Mouse (Mus musculus): ENCODE measurements around the gene Clybl. TPM values are rescaled to one million over a fixed set of nuclear protein-coding genes. Genes with fewer than 3 reads are reported as not detected.

The Clybl gene
- polyA plus RNA-seq, 1 experiment from 2014 or later, result 31.8 TPM

DNA sequence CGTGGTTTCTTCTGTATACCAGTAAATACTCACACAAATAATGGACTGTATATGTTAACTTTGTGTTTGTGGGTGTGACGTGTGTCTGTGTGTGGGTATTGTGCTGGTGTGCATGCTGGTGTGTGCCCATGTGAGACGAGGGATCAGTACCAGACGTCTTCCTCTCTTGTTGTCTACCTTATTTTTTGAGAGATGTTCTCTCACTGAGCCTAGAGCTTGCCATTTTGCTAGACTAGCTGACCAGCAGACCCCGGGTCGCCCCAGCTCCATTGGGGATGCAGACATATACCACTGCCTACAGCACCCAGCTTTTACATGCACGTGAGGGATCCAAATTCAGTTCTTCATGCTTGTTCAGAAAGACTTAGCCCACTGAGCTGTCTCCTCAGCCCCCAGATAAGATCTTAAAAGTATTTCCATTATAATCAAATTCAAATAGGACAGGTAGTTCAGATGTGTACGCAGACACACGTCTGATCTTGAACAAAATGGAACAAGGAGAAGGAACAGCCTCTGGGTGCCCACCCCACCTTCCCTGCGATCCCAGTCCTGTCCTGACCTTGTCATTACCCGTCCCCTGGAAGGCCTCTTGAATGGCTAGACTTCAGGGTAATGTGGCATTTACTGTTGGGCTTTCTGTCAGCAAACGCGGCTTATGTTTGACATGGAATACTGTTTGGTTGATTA lies 208.3 kb downstream of the Clybl start:
- no peak overlapping the region for H3K4me3 ChIP-seq (ENCODE audit: low read depth, low read length)
- ATAC-seq (replicated peaks; ENCODE audit: low FRiP score, low TSS enrichment, low read depth) (no peak), DNase-seq (ENCODE audit: low spot score) (no peak)
- H3K4me2 ChIP-seq (ENCODE audit: low read length), result no peak overlapping the region
- no peaks in the 10 kb centered on the region for H3K4me1 ChIP-seq (replicated peaks; ENCODE audit: control insufficient read depth, insufficient read depth, low read length)
- H3K9ac ChIP-seq (ENCODE audit: low read length), result no peak overlapping the region
- no peaks in the 10 kb centered on the region for H3K27me3 ChIP-seq (replicated peaks; ENCODE audit: control insufficient read depth, insufficient read depth, low read length)
- WGBS, result 83% methylated on average over 13 of the region's 13 CpGs
- H3K27ac ChIP-seq (ENCODE audit: low read depth), result no peak overlapping the region
- H3K9me3 ChIP-seq (ENCODE audit: control insufficient read depth, low read length), result no peaks in the 10 kb centered on the region
- no peaks in the 10 kb centered on the region for H3K36me3 ChIP-seq (ENCODE audit: control insufficient read depth, insufficient read depth, low read length)

DNA sequence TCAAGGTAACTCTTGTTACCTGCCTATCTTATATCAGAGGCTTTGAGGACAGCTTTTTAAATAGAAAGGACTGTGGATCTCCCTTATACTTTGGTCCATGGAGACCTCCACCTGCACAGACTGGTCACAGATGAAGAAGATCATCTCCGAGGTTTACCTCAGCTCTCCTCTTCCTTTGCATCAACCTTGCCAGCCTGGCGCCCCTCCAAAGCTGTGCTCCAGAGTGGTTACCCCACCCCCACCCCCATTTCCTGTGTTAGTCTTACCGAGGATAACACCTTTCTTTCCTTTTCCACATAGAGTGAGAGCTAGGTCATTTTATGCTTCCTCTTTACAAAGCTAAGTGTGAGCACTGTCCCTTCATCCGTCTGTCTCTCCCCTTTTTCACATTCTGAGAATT lies 209.4 kb downstream of the Clybl start:
- Histone ChIP-seq H3K4me2 (ENCODE audit: low read length) (no peak overlapping the region), H3K9ac (ENCODE audit: low read length) (no peak overlapping the region), H3K4me1 (replicated peaks; ENCODE audit: control insufficient read depth, insufficient read depth, low read length) (no peaks in the 10 kb centered on the region), H3K9me3 (ENCODE audit: control insufficient read depth, low read length) (no peaks in the 10 kb centered on the region), H3K4me3 (ENCODE audit: low read depth, low read length) (no peak overlapping the region), H3K27ac (ENCODE audit: low read depth) (no peak overlapping the region), H3K27me3 (replicated peaks; ENCODE audit: control insufficient read depth, insufficient read depth, low read length) (no peaks in the 10 kb centered on the region), H3K36me3 (ENCODE audit: control insufficient read depth, insufficient read depth, low read length) (no peaks in the 10 kb centered on the region)
- ATAC-seq (replicated peaks; ENCODE audit: low FRiP score, low TSS enrichment, low read depth), result no peak
- 42% methylated on average over 4 of the region's 4 CpGs for WGBS
- DNase-seq (ENCODE audit: low spot score), result no peak

DNA sequence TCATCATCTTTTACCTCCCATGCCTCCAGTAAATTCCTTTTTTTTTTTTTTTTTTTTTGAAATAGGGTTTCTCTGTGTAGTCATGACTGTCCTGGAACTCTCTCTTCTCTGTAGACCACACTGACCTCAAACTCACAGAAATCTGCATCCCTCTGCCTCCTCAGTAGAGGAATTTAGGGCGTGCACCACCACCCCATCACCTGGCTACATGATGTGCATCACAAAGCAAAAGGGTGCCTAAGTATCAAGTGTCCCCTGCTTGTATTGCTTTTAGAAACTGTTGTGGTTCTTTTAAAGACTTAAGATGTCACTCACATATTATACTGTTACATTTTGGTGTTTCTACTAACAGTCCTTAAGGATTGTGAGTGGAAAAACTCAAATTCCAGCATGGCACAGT lies 211.6 kb downstream of the Clybl start:
- no peaks in the 10 kb centered on the region for H3K9me3 ChIP-seq (ENCODE audit: control insufficient read depth, low read length)
- H3K4me3 ChIP-seq (ENCODE audit: low read depth, low read length), result no peak overlapping the region
- 64% methylated on average over 1 of the region's 1 CpGs for WGBS
- no peaks in the 10 kb centered on the region for H3K4me1 ChIP-seq (replicated peaks; ENCODE audit: control insufficient read depth, insufficient read depth, low read length)
- H3K36me3 ChIP-seq (ENCODE audit: control insufficient read depth, insufficient read depth, low read length), result no peaks in the 10 kb centered on the region
- no peak overlapping the region for H3K4me2 ChIP-seq (ENCODE audit: low read length)
- H3K9ac ChIP-seq (ENCODE audit: low read length), result no peak overlapping the region
- no peaks in the 10 kb centered on the region for H3K27me3 ChIP-seq (replicated peaks; ENCODE audit: control insufficient read depth, insufficient read depth, low read length)
- DNase-seq (ENCODE audit: low spot score) (no peak), ATAC-seq (replicated peaks; ENCODE audit: low FRiP score, low TSS enrichment, low read depth) (no peak)
- H3K27ac ChIP-seq (ENCODE audit: low read depth), result no peak overlapping the region

DNA sequence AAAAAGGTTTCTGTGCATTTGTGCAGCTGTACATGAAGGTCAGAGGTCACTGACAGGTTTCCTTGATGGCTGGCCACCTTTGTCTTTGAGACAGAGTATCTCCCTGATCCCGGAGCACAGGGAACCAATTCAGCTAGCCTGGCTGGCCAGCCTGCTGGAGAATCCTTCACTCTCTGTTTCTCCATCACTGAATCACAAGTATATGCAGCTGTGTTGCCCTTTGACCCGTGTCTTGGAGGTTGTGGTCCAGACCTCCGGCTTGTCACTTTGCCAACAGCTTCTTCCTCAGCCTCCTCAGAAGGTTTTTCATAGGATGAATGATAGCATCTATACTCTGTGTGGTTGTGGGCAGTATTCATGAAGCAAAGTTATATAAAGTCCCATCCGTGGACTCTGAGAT lies 217.2 kb downstream of the Clybl start:
- WGBS, result 62% methylated on average over 4 of the region's 4 CpGs
- Histone ChIP-seq H3K36me3 (ENCODE audit: control insufficient read depth, insufficient read depth, low read length) (no peaks in the 10 kb centered on the region), H3K4me1 (replicated peaks; ENCODE audit: control insufficient read depth, insufficient read depth, low read length) (no peaks in the 10 kb centered on the region), H3K27ac (ENCODE audit: low read depth) (no peak overlapping the region), H3K9ac (ENCODE audit: low read length) (no peak overlapping the region), H3K4me3 (ENCODE audit: low read depth, low read length) (no peak overlapping the region), H3K9me3 (ENCODE audit: control insufficient read depth, low read length) (no peaks in the 10 kb centered on the region), H3K27me3 (replicated peaks; ENCODE audit: control insufficient read depth, insufficient read depth, low read length) (peaks cover 7% of the 10 kb centered on the region), H3K4me2 (ENCODE audit: low read length) (no peak overlapping the region)
- ATAC-seq (replicated peaks; ENCODE audit: low FRiP score, low TSS enrichment, low read depth), result no peak
- no peak for DNase-seq (ENCODE audit: low spot score)

DNA sequence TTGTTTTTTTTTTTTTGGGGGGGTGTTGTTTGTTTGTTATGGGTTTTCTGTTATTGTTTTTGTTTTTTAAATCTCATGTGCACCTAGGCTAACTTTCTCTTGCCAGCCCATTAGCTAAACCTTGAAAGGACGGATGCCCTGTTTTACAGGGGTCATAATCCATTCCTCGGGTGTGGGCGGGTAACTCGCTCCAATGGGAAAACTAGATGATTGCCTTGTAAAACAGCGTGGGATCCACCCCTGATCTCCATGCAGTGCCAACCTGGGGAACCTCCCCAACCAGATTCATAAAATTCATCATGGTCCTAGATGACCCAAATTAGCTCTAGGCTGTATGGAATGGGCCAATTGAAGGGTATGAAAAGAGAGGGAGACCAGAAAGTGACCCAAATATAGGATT lies 218.4 kb downstream of the Clybl start:
- Histone ChIP-seq H3K9ac (ENCODE audit: low read length) (no peak overlapping the region), H3K4me2 (ENCODE audit: low read length) (no peak overlapping the region), H3K4me3 (ENCODE audit: low read depth, low read length) (no peak overlapping the region), H3K36me3 (ENCODE audit: control insufficient read depth, insufficient read depth, low read length) (no peaks in the 10 kb centered on the region), H3K27ac (ENCODE audit: low read depth) (no peak overlapping the region), H3K9me3 (ENCODE audit: control insufficient read depth, low read length) (no peaks in the 10 kb centered on the region), H3K4me1 (replicated peaks; ENCODE audit: control insufficient read depth, insufficient read depth, low read length) (no peaks in the 10 kb centered on the region), H3K27me3 (replicated peaks; ENCODE audit: control insufficient read depth, insufficient read depth, low read length) (peaks cover 16% of the 10 kb centered on the region)
- 69% methylated on average over 5 of the region's 5 CpGs for WGBS
- ATAC-seq (replicated peaks; ENCODE audit: low FRiP score, low TSS enrichment, low read depth) (no peak), DNase-seq (ENCODE audit: low spot score) (peak; percentile 31)

DNA sequence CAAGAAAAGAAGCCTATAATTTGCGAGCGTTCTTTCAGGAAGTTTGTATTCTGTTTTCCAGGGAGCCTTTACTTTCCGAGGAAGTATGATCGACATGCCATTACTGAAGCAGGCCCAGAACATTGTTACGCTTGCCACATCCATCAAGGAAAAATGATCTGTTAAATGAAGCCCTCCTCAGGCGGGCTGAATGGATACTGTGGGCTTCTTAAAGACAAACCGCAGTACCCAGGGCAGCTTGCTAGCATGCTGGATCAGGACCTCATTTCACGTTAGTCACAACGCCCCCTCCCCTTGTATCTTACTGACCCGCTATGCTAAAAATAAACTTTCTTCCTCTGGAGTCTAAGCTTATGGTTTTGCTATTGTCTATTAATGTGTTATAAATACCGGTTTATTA lies 220.4 kb downstream of the Clybl start:
- Histone ChIP-seq H3K27ac (ENCODE audit: low read depth) (no peak overlapping the region), H3K36me3 (ENCODE audit: control insufficient read depth, insufficient read depth, low read length) (no peaks in the 10 kb centered on the region), H3K9me3 (ENCODE audit: control insufficient read depth, low read length) (no peaks in the 10 kb centered on the region), H3K27me3 (replicated peaks; ENCODE audit: control insufficient read depth, insufficient read depth, low read length) (peaks cover 36% of the 10 kb centered on the region), H3K4me3 (ENCODE audit: low read depth, low read length) (no peak overlapping the region), H3K4me1 (replicated peaks; ENCODE audit: control insufficient read depth, insufficient read depth, low read length) (peaks cover 5% of the 10 kb centered on the region), H3K9ac (ENCODE audit: low read length) (no peak overlapping the region), H3K4me2 (ENCODE audit: low read length) (no peak overlapping the region)
- 67% methylated on average over 11 of the region's 11 CpGs for WGBS
- no peak for ATAC-seq (replicated peaks; ENCODE audit: low FRiP score, low TSS enrichment, low read depth)
- DNase-seq (ENCODE audit: low spot score), result peak; percentile 29

DNA sequence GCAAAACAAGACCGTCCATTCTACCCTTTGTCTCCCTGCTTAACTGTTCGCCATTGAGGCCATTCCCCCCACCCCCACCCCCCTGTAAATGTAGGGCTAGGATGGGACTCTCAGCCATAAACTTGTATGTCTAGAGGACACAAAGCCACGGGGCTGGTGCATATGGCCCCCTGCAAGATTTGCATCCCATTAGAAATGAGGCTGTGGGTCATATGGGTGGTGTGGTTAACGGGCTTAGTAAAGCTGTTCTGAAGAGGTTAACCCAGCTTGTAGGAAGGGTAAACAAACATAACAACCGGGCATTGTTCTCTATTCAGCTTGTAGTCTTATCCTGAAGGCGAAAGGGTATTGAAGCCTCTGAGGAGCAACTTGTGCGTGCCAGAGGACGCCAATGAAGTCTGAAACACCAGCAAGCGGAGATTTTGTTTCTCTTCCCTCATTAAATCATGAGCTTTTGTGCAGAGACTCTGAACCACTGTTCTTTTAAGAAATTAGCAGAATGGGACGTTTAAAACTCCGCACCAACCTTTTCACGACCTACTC lies 221.3 kb downstream of the Clybl start:
- Histone ChIP-seq H3K36me3 (ENCODE audit: control insufficient read depth, insufficient read depth, low read length) (no peaks in the 10 kb centered on the region), H3K4me1 (replicated peaks; ENCODE audit: control insufficient read depth, insufficient read depth, low read length) (peaks cover 6% of the 10 kb centered on the region), H3K4me3 (ENCODE audit: low read depth, low read length) (no peak overlapping the region), H3K27ac (ENCODE audit: low read depth) (no peak overlapping the region), H3K27me3 (replicated peaks; ENCODE audit: control insufficient read depth, insufficient read depth, low read length) (peaks cover 45% of the 10 kb centered on the region), H3K9me3 (ENCODE audit: control insufficient read depth, low read length) (no peaks in the 10 kb centered on the region), H3K4me2 (ENCODE audit: low read length) (no peak overlapping the region), H3K9ac (ENCODE audit: low read length) (no peak overlapping the region)
- peak; percentile 41 for DNase-seq (ENCODE audit: low spot score)
- WGBS, result 56% methylated on average over 12 of the region's 12 CpGs
- no peak for ATAC-seq (replicated peaks; ENCODE audit: low FRiP score, low TSS enrichment, low read depth)

DNA sequence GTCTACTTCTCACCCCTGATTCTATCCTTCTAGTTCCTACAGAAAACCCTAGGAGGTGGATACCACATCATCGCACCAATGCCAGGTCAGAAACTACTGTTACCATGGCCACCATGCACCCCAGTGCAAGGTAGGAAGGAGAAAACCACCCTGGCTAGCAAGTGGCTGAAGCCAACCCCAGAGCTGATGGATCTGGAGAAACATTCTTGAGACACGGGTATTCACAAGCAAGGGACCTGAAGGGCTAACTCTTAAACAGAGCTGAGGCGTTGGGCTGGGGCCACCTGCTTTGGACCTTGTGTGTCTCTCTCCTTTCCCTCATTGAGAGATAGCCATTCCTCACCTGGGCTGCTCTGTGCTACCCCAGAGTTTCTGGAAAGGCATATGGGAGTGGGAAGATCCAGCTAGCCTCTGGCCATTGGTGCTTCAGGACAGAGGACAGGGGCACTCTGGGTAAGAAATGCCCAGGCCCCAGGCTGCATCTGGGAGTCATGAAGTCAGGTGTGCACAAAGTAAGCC lies 222.0 kb downstream of the Clybl start:
- Histone ChIP-seq H3K27me3 (replicated peaks; ENCODE audit: control insufficient read depth, insufficient read depth, low read length) (peaks cover 51% of the 10 kb centered on the region), H3K9ac (ENCODE audit: low read length) (no peak overlapping the region), H3K4me1 (replicated peaks; ENCODE audit: control insufficient read depth, insufficient read depth, low read length) (peaks cover 6% of the 10 kb centered on the region), H3K27ac (ENCODE audit: low read depth) (no peak overlapping the region), H3K9me3 (ENCODE audit: control insufficient read depth, low read length) (no peaks in the 10 kb centered on the region), H3K4me2 (ENCODE audit: low read length) (no peak overlapping the region), H3K4me3 (ENCODE audit: low read depth, low read length) (no peak overlapping the region), H3K36me3 (ENCODE audit: control insufficient read depth, insufficient read depth, low read length) (no peaks in the 10 kb centered on the region)
- WGBS, result 85% methylated on average over 3 of the region's 3 CpGs
- ATAC-seq (replicated peaks; ENCODE audit: low FRiP score, low TSS enrichment, low read depth) (no peak), DNase-seq (ENCODE audit: low spot score) (peak; percentile 43)

DNA sequence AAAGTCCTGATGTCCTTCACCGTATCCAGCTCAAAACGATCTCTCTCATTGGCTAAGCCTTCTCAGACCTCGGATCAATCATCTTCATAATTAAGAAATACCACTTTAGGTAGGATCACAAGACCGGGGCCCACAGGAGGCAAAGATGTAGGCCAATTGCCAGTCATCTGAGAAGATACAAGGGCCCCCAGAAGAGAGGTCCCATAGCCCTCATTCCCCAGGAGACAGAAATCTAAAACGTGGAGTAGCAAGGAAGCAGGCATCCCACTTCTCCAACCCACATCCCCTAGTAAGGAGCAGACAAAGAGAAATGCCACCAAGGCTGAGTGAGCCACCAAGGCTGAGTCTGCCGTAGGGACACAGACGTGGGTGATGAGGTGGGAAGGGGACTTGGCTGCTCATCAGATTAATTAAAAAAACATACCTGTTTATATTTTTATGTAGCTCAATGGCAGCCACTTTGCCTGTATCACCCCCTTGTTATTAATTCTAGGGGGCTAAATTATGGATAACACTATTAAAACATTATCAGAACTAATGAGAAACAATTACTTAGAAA lies 223.2 kb downstream of the Clybl start:
- Histone ChIP-seq H3K4me2 (ENCODE audit: low read length) (no peak overlapping the region), H3K27ac (ENCODE audit: low read depth) (no peak overlapping the region), H3K36me3 (ENCODE audit: control insufficient read depth, insufficient read depth, low read length) (no peaks in the 10 kb centered on the region), H3K4me3 (ENCODE audit: low read depth, low read length) (no peak overlapping the region), H3K27me3 (replicated peaks; ENCODE audit: control insufficient read depth, insufficient read depth, low read length) (peaks cover 55% of the 10 kb centered on the region), H3K9me3 (ENCODE audit: control insufficient read depth, low read length) (no peaks in the 10 kb centered on the region), H3K4me1 (replicated peaks; ENCODE audit: control insufficient read depth, insufficient read depth, low read length) (peaks cover 6% of the 10 kb centered on the region), H3K9ac (ENCODE audit: low read length) (no peak overlapping the region)
- 77% methylated on average over 7 of the region's 7 CpGs for WGBS
- no peak for DNase-seq (ENCODE audit: low spot score)
- ATAC-seq (replicated peaks; ENCODE audit: low FRiP score, low TSS enrichment, low read depth), result no peak
